Mouse (Mus musculus) heart, postnatal 0 days (tissue): ENCODE results near the gene Hspb9. TPM values are rescaled to one million over a fixed set of nuclear protein-coding genes. Genes with fewer than 3 reads are reported as not detected.

Experiments used
- ATAC-seq: fragments of 200-750 bp; cut with Nextera tagmentation; 2 replicates; pipeline ENCODE4 v1.8.0; 2017; ENCODE audit warnings: low read depth, moderate number of reproducible peaks, moderate library complexity; ENCODE audit not compliant: insufficient read depth
- DNase-seq: peaks from one replicate; pipeline ENCODE4 v3.0.0-alpha.2; 2016; ENCODE audit warnings: low spot score
- H3K27ac ChIP-seq: fragments of 300-500 bp; sonication (generic); 2 replicates; pipeline ENCODE4 v1.5.1; 2014; ENCODE audit warnings: low read depth, mild to moderate bottlenecking
- H3K27me3 ChIP-seq: fragments of 300-500 bp; sonication (generic); 2 replicates; pipeline ENCODE4 v1.6.1; 2014; ENCODE audit warnings: low read length, mixed read lengths; ENCODE audit not compliant: control insufficient read depth, insufficient read depth
- H3K36me3 ChIP-seq: fragments of 300-500 bp; sonication (generic); replicated peaks from 2 replicates; pipeline ENCODE4 v1.6.1; 2014; ENCODE audit warnings: low read length, mixed read lengths; ENCODE audit not compliant: control insufficient read depth, insufficient read depth
- H3K4me1 ChIP-seq: fragments of 300-500 bp; sonication (generic); 2 replicates; pipeline ENCODE4 v1.6.1; 2014; ENCODE audit warnings: antibody characterized with exemption; ENCODE audit not compliant: control insufficient read depth, insufficient read depth
- H3K4me2 ChIP-seq: fragments of 300-500 bp; sonication (generic); 2 replicates; pipeline ENCODE4 v1.6.1; 2014; ENCODE audit warnings: low read depth, mild to moderate bottlenecking, low read length, moderate library complexity
- H3K4me3 ChIP-seq: fragments of 300-500 bp; sonication (generic); 2 replicates; pipeline ENCODE4 v1.5.1; 2014; ENCODE audit warnings: low read depth, low read length
- H3K9ac ChIP-seq: fragments of 300-500 bp; sonication (generic); replicated peaks from 2 replicates; pipeline ENCODE4 v1.6.1; 2014; ENCODE audit warnings: low read depth, low read length, mixed read lengths
- H3K9me3 ChIP-seq: fragments of 300-500 bp; sonication (generic); replicated peaks from 2 replicates; pipeline ENCODE4 v1.6.1; 2016; ENCODE audit warnings: low read length; ENCODE audit not compliant: control insufficient read depth
- CTCF ChIP-seq: IDR thresholded peaks from 2 replicates; pipeline ENCODE4 v1.5.1; 2016; ENCODE audit warnings: antibody characterized with exemption, control low read depth, low read depth
- EP300 ChIP-seq: IDR thresholded peaks from 2 replicates; pipeline ENCODE4 v1.6.1; 2016; ENCODE audit warnings: antibody characterized with exemption, low read depth
- WGBS: fragments of 180-500 bp; shearing (Covaris S2); extraction: QIAGEN DNeasy Blood & Tissue Kit; methylation state at CpG from one replicate; pipeline ENCODE4 v1.1.7; 2014; 5-methylcytosine and 5-hydroxymethylcytosine counted together
- polyA plus RNA-seq: library from polyadenylated mRNA; unstranded; fragments of >200 nt; fragmentation: Nextera tagmentation; extraction: Ambion mirVana; gene quantifications from 2 replicates; pipeline ENCODE4 v1.2.1, GENCODE M21; 2015
- total RNA-seq: library from RNA; depleted of rRNA; stranded (reverse); fragments of >200 nt; gene quantifications from 2 replicates; pipeline ENCODE4 v1.2.3, GENCODE M21; 2014; ENCODE audit warnings: low replicate concordance

Hspb9 gene
- total and polyA plus RNA-seq, 2 experiments from 2014 or later: not detected

GRCm38 (mm10) chr11:100681826-100682225 lies 31.8 kb upstream of the Hspb9 start:
- H3K9me3 ChIP-seq: no peaks in the 10 kb centered on the region
- TF ChIP-seq EP300 (no peak), CTCF (no peak)
- H3K27ac ChIP-seq: no peak overlapping the region
- DNase-seq (no peak), ATAC-seq (no peak)
- 0 out of 2 replicates have a peak, but pooled peaks cover 4% of the 10 kb centered on the region for H3K27me3 ChIP-seq
- no peak overlapping the region for H3K9ac ChIP-seq
- no peaks in the 10 kb centered on the region for H3K4me1 ChIP-seq
- no peaks in the 10 kb centered on the region for H3K36me3 ChIP-seq
- H3K4me3 ChIP-seq: no peak overlapping the region
- H3K4me2 ChIP-seq: no peak overlapping the region
- WGBS: 61% methylated on average over 5 of the region's 5 CpGs

GRCm38 (mm10) chr11:100682526-100682925 lies 31.1 kb upstream of the Hspb9 start:
- Histone ChIP-seq H3K27me3 (0 out of 2 replicates have a peak, but pooled peaks cover 4% of the 10 kb centered on the region), H3K4me3 (no peak overlapping the region), H3K9me3 (no peaks in the 10 kb centered on the region), H3K27ac (no peak overlapping the region), H3K4me2 (no peak overlapping the region), H3K9ac (no peak overlapping the region), H3K36me3 (no peaks in the 10 kb centered on the region), H3K4me1 (no peaks in the 10 kb centered on the region)
- 88% methylated on average over 5 of the region's 5 CpGs for WGBS
- ATAC-seq (no peak), DNase-seq (no peak)
- TF ChIP-seq EP300: no peak
- TF ChIP-seq CTCF: no peak

- ATAC-seq (no peak), DNase-seq (no peak)
- WGBS: 41% methylated on average over 2 of the region's 2 CpGs
- Histone ChIP-seq H3K27me3 (0 out of 2 replicates have a peak, but pooled peaks cover 4% of the 10 kb centered on the region), H3K4me2 (no peak overlapping the region), H3K36me3 (no peaks in the 10 kb centered on the region), H3K4me3 (no peak overlapping the region), H3K4me1 (no peaks in the 10 kb centered on the region), H3K27ac (no peak overlapping the region), H3K9me3 (no peaks in the 10 kb centered on the region), H3K9ac (no peak overlapping the region)
- TF ChIP-seq EP300: no peak
- TF ChIP-seq CTCF: no peak
Observed at GRCm38 (mm10) chr11:100684084-100684483, 29.6 kb upstream of the Hspb9 start.

- TF ChIP-seq CTCF (no peak), EP300 (no peak)
- no peak for ATAC-seq
Observed at GRCm38 (mm10) chr11:100685371-100685770, 28.3 kb upstream of the Hspb9 start.

GRCm38 (mm10) chr11:100687265-100687664 lies 26.4 kb upstream of the Hspb9 start:
- 73% methylated on average over 7 of the region's 7 CpGs for WGBS
- Histone ChIP-seq H3K36me3 (no peaks in the 10 kb centered on the region), H3K9ac (no peak overlapping the region), H3K4me2 (no peak overlapping the region), H3K4me1 (peaks cover under 1% of the 10 kb centered on the region), H3K27me3 (peaks cover 16% of the 10 kb centered on the region), H3K27ac (no peak overlapping the region), H3K9me3 (no peaks in the 10 kb centered on the region), H3K4me3 (no peak overlapping the region)
- no peak for DNase-seq
- no peak for ATAC-seq
- no peak for TF ChIP-seq EP300

More at GRCm38 (mm10) chr11:100685371-100685770, 28.3 kb upstream of the Hspb9 start:
- Histone ChIP-seq H3K4me1 (no peaks in the 10 kb centered on the region), H3K4me3 (no peak overlapping the region), H3K9me3 (no peaks in the 10 kb centered on the region), H3K36me3 (no peaks in the 10 kb centered on the region), H3K27ac (no peak overlapping the region), H3K27me3 (peaks cover 5% of the 10 kb centered on the region; the same call in 1 of the 2 replicates), H3K4me2 (no peak overlapping the region), H3K9ac (no peak overlapping the region)
- no peak for DNase-seq
- WGBS: 75% methylated on average over 2 of the region's 3 CpGs

GRCm38 (mm10) chr11:100688443-100688842 lies 25.2 kb upstream of the Hspb9 start:
- no peak overlapping the region for H3K27ac ChIP-seq
- no peaks in the 10 kb centered on the region for H3K9me3 ChIP-seq
- no peak overlapping the region for H3K4me3 ChIP-seq
- TF ChIP-seq CTCF (no peak), EP300 (no peak)
- peaks cover 6% of the 10 kb centered on the region for H3K4me1 ChIP-seq
- no peak for DNase-seq
- no peaks in the 10 kb centered on the region for H3K36me3 ChIP-seq
- H3K9ac ChIP-seq: no peak overlapping the region
- peaks cover 23% of the 10 kb centered on the region for H3K27me3 ChIP-seq
- no peak for ATAC-seq
- WGBS: 65% methylated on average over 4 of the region's 4 CpGs
- no peak overlapping the region for H3K4me2 ChIP-seq
